Mouse (Mus musculus) cerebellum, adult 2 months (tissue): ENCODE measurements around the gene Kdelc2.
A peak's percentile ranks its signal among the peaks of the same experiment; 100 is the strongest.

ENCODE experiments used
- CTCF ChIP-seq: fragments of 200-500 bp; IDR thresholded peaks from 2 replicates; pipeline ENCODE4 v1.5.1; 2011; ENCODE audit warnings: low read depth, mild to moderate bottlenecking, control low read depth, low read length, moderate library complexity, borderline replicate concordance; ENCODE audit not compliant: insufficient read depth
- POLR2A ChIP-seq: fragments of 200-500 bp; IDR thresholded peaks from 2 replicates; pipeline ENCODE4 v1.6.1; 2011; ENCODE audit warnings: low read length, control low read depth, borderline replicate concordance; ENCODE audit not compliant: insufficient read depth

DNA sequence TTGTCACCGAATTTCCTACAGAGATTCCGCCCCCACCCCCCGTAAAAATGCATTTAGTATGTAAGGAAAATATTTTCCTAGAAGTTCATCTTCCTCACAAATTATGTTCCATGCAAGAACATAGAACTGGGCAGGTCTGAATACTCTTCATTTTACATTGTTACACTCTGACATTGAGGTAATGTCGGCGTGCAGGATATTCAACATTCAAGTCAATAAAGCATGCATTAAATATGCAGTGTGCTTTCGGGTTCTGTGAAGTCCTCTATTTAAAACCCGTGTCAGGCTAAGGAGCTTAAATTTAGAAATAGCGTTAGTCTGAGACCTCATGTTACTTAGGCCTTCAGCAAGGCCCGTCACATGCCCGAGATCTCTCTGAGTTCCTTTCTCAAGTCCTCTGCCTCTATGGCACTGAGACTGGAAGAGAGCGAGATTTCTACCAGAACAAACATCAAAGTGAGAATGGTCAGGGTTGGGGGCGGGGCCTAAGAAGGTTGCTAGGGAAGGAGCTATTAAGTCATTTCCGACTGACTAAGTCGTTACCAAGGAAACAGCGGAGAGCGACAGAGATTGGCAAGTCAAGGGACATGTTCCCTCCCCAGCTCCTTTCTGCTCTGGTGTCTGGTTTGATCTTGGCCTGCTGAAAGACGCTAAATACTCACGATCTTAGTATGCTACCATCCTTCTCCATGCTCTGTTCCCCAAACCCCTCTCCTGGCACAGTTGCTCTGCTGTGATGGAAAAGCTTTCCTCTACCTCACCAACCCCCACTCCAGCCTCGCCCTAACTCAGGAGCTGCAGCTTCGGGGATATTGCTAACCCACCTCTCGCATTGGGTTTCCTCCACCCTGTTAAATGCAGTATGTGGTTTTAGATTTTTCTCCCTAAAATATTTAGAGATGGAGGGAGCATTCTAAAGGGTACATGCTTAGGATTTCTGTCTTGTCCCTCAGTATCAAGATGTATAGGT is 21.2 kb downstream of the Kdelc2 start:
- TF ChIP-seq CTCF (no peak), POLR2A (peak; percentile 38; the same call in 1 of the 2 replicates)
